8 mouse cellular contexts compared by ENCODE assay signal in genomic region chr11:88613771-88614526, GRCm38 (mm10).
DNase-seq lines count a peak whose midpoint lies in the region; ATAC-seq lines count a peak whose summit lies in the region.

No protein-coding gene starts in this region.

- H3K27ac ChIP-seq in midbrain, embryonic 10.5 days (replicated peaks), result peak overlapping the region; percentile 24; the same call in 1 of the 2 replicates
- no peak overlapping the region for H3K27ac ChIP-seq in midbrain, embryonic 11.5 days (ENCODE audit: low read depth, low read length)
- H3K27ac ChIP-seq in heart, embryonic 12.5 days (ENCODE audit: poor library complexity, severe bottlenecking), result peak overlapping the region; percentile 83
- H3K27ac ChIP-seq in limb, embryonic 11.5 days (replicated peaks; ENCODE audit: low read depth, low read length), result no peak overlapping the region
- peak overlapping the region; percentile 22; the same call in 1 of the 2 replicates for H3K27ac ChIP-seq in midbrain, embryonic 14.5 days (replicated peaks; ENCODE audit: low read depth, low read length)

- no peaks in the 10 kb centered on the region for H3K9me3 ChIP-seq in midbrain, embryonic 10.5 days (replicated peaks)
- H3K9me3 ChIP-seq in midbrain, embryonic 11.5 days (ENCODE audit: control insufficient read depth, low read length), result no peaks in the 10 kb centered on the region
- H3K9me3 ChIP-seq in heart, embryonic 12.5 days (replicated peaks), result no peaks in the 10 kb centered on the region
- H3K9me3 ChIP-seq in limb, embryonic 11.5 days (ENCODE audit: control insufficient read depth, low read length), result no peaks in the 10 kb centered on the region
- H3K9me3 ChIP-seq in midbrain, embryonic 14.5 days (ENCODE audit: control insufficient read depth, low read length), result no peaks in the 10 kb centered on the region

- H3K4me3 ChIP-seq in midbrain, embryonic 10.5 days, result no peak overlapping the region
- no peak overlapping the region for H3K4me3 ChIP-seq in midbrain, embryonic 11.5 days (ENCODE audit: low read depth, low read length)
- H3K4me3 ChIP-seq in heart, embryonic 12.5 days, result no peak overlapping the region
- no peak overlapping the region for H3K4me3 ChIP-seq in limb, embryonic 11.5 days (ENCODE audit: low read depth, low read length)
- H3K4me3 ChIP-seq in midbrain, embryonic 14.5 days (replicated peaks; ENCODE audit: low read depth, low read length), result no peak overlapping the region

- WGBS in midbrain, embryonic 10.5 days, result 83% methylated on average over 11 of the region's 11 CpGs
- 86% methylated on average over 11 of the region's 11 CpGs for WGBS in midbrain, embryonic 11.5 days
- WGBS in heart, embryonic 12.5 days, result 33% methylated on average over 11 of the region's 11 CpGs
- WGBS in limb, embryonic 11.5 days, result 84% methylated on average over 11 of the region's 11 CpGs
- WGBS in midbrain, embryonic 14.5 days, result 85% methylated on average over 11 of the region's 11 CpGs

- H3K36me3 ChIP-seq in midbrain, embryonic 10.5 days, result peaks cover 81% of the 10 kb centered on the region
- 0 out of 2 replicates have a peak, but pooled peaks cover 2% of the 10 kb centered on the region for H3K36me3 ChIP-seq in midbrain, embryonic 11.5 days (ENCODE audit: control insufficient read depth, insufficient read depth, low read length)
- peaks cover 11% of the 10 kb centered on the region; the same call in 1 of the 2 replicates for H3K36me3 ChIP-seq in heart, embryonic 12.5 days
- H3K36me3 ChIP-seq in limb, embryonic 11.5 days (ENCODE audit: control insufficient read depth, insufficient read depth, low read length), result peaks cover 2% of the 10 kb centered on the region; the same call in 1 of the 2 replicates
- no peaks in the 10 kb centered on the region for H3K36me3 ChIP-seq in midbrain, embryonic 14.5 days (ENCODE audit: control insufficient read depth, insufficient read depth, low read length)

- no peaks in the 10 kb centered on the region for H3K27me3 ChIP-seq in midbrain, embryonic 10.5 days (ENCODE audit: low read depth, poor library complexity, severe bottlenecking)
- no peaks in the 10 kb centered on the region for H3K27me3 ChIP-seq in midbrain, embryonic 11.5 days (ENCODE audit: control insufficient read depth, insufficient read depth, low read length)
- H3K27me3 ChIP-seq in heart, embryonic 12.5 days (replicated peaks), result no peaks in the 10 kb centered on the region
- no peaks in the 10 kb centered on the region for H3K27me3 ChIP-seq in limb, embryonic 11.5 days (ENCODE audit: control insufficient read depth, insufficient read depth, low read length)
- H3K27me3 ChIP-seq in midbrain, embryonic 14.5 days (ENCODE audit: control insufficient read depth, insufficient read depth, low read length), result no peaks in the 10 kb centered on the region

- H3K4me1 ChIP-seq in midbrain, embryonic 10.5 days, result peaks cover 40% of the 10 kb centered on the region
- peaks cover 13% of the 10 kb centered on the region for H3K4me1 ChIP-seq in midbrain, embryonic 11.5 days (ENCODE audit: control insufficient read depth, insufficient read depth, low read length)
- H3K4me1 ChIP-seq in heart, embryonic 12.5 days (replicated peaks), result peaks cover 66% of the 10 kb centered on the region
- H3K4me1 ChIP-seq in limb, embryonic 11.5 days (ENCODE audit: control insufficient read depth, insufficient read depth, low read length), result peaks cover 13% of the 10 kb centered on the region
- H3K4me1 ChIP-seq in midbrain, embryonic 14.5 days (ENCODE audit: control insufficient read depth, insufficient read depth, low read length), result peaks cover 17% of the 10 kb centered on the region

- no peak for DNase-seq in midbrain, embryonic 10.5 days (ENCODE audit: low spot score)
- DNase-seq in midbrain, embryonic 11.5 days (ENCODE audit: low spot score, missing footprints), result no peak
- no peak for DNase-seq in limb, embryonic 11.5 days (ENCODE audit: low spot score)
- DNase-seq in midbrain, embryonic 14.5 days, result no peak
- DNase-seq in thymus, postnatal 10 days (ENCODE audit: low spot score in 2 of 2), result peak; percentile 68 to 75
- DNase-seq in cerebellum, adult 11-12 months, result no peak

- H3K4me2 ChIP-seq in midbrain, embryonic 11.5 days, result no peak overlapping the region
- peak overlapping the region; percentile 32 for H3K4me2 ChIP-seq in heart, embryonic 12.5 days
- H3K4me2 ChIP-seq in limb, embryonic 11.5 days (ENCODE audit: low read depth, severe bottlenecking), result no peak overlapping the region
- H3K4me2 ChIP-seq in midbrain, embryonic 14.5 days (ENCODE audit: low read length), result no peak overlapping the region

- ATAC-seq in midbrain, embryonic 11.5 days (ENCODE audit: low FRiP score), result no peak
- peak; percentile 19; the same call in 1 of the 2 replicates for ATAC-seq in heart, embryonic 12.5 days (ENCODE audit: insufficient number of reproducible peaks, low FRiP score)
- ATAC-seq in limb, embryonic 11.5 days (ENCODE audit: insufficient number of reproducible peaks, low FRiP score, low TSS enrichment, low read depth), result no peak
- no peak for ATAC-seq in midbrain, embryonic 14.5 days (ENCODE audit: low FRiP score, low TSS enrichment)
- ATAC-seq in frontal cortex, adult (ENCODE audit: low TSS enrichment), result no peak

- no peak overlapping the region for H3K9ac ChIP-seq in midbrain, embryonic 11.5 days (ENCODE audit: low read length)
- peak overlapping the region; percentile 15; the same call in 1 of the 2 replicates for H3K9ac ChIP-seq in heart, embryonic 12.5 days
- 0 out of 2 replicates have a peak overlapping the region, but pooled peaks have one; percentile 14 for H3K9ac ChIP-seq in limb, embryonic 11.5 days (ENCODE audit: low read length)
- H3K9ac ChIP-seq in midbrain, embryonic 14.5 days (replicated peaks; ENCODE audit: low read length), result no peak overlapping the region

Comparison
In these comparisons a context has a peak if more than half of its experiments do, and no peak if none do; other contexts are left out.
1. H3K27ac ChIP-seq: peak in midbrain, embryonic 10.5 days (single experiment), heart, embryonic 12.5 days (single experiment) and midbrain, embryonic 14.5 days (single experiment); none in midbrain, embryonic 11.5 days (single experiment) and limb, embryonic 11.5 days (single experiment).
2. DNase-seq: peak in thymus, postnatal 10 days (2 of 2); none in midbrain, embryonic 10.5 days (single experiment), midbrain, embryonic 11.5 days (single experiment), limb, embryonic 11.5 days (single experiment), midbrain, embryonic 14.5 days (single experiment) and cerebellum, adult 11-12 months (single experiment).
3. H3K9ac ChIP-seq: peak in heart, embryonic 12.5 days (single experiment) and limb, embryonic 11.5 days (single experiment); none in midbrain, embryonic 11.5 days (single experiment) and midbrain, embryonic 14.5 days (single experiment).